Mouse (Mus musculus) liver, embryonic 12.5 days (tissue): ENCODE measurements around the gene Grid2. TPM values are rescaled to one million over a fixed set of nuclear protein-coding genes. Genes with fewer than 3 reads are reported as not detected.
"Not testable (repeated sequence)": the region's sequence is repeated elsewhere in the genome, so short reads cannot be mapped to it uniquely, and the experiment has no call there.

Experiments used
- ATAC-seq: fragments of 200-750 bp; cut with Nextera tagmentation; 2 replicates; pipeline ENCODE4 v1.8.0; 2017; ENCODE audit warnings: moderate number of reproducible peaks, mild to moderate bottlenecking, moderate library complexity
- H3K27ac ChIP-seq: fragments of 300-500 bp; sonication (generic); 2 replicates; pipeline ENCODE4 v1.5.1; 2016; ENCODE audit warnings: mild to moderate bottlenecking
- H3K27me3 ChIP-seq: fragments of 300-500 bp; sonication (generic); replicated peaks from 2 replicates; pipeline ENCODE4 v1.6.1; 2016; ENCODE audit warnings: mild to moderate bottlenecking, moderate library complexity
- H3K36me3 ChIP-seq: fragments of 300-500 bp; sonication (generic); 2 replicates; pipeline ENCODE4 v1.6.1; 2016; ENCODE audit warnings: mild to moderate bottlenecking, moderate library complexity
- H3K4me1 ChIP-seq: fragments of 300-500 bp; sonication (generic); 2 replicates; pipeline ENCODE4 v1.6.1; 2016
- H3K4me2 ChIP-seq: fragments of 300-500 bp; sonication (generic); 2 replicates; pipeline ENCODE4 v1.6.1; 2016; ENCODE audit warnings: mild to moderate bottlenecking, moderate library complexity
- H3K4me3 ChIP-seq: fragments of 300-500 bp; sonication (generic); 2 replicates; pipeline ENCODE4 v1.5.1; 2016; ENCODE audit warnings: mild to moderate bottlenecking, moderate library complexity
- H3K9ac ChIP-seq: fragments of 300-500 bp; sonication (generic); 2 replicates; pipeline ENCODE4 v1.6.1; 2016; ENCODE audit warnings: mild to moderate bottlenecking, moderate library complexity
- H3K9me3 ChIP-seq: fragments of 300-500 bp; sonication (generic); replicated peaks from 2 replicates; pipeline ENCODE4 v1.6.1; 2016; ENCODE audit warnings: mild to moderate bottlenecking, moderate library complexity
- WGBS: fragments of 180-500 bp; shearing (Covaris S2); methylation state at CpG from one replicate; pipeline ENCODE4 v1.1.7; 2016; ENCODE audit not compliant: insufficient replicate concordance; 5-methylcytosine and 5-hydroxymethylcytosine counted together
- polyA plus RNA-seq: library from polyadenylated mRNA; unstranded; fragments of >200 nt; fragmentation: Nextera tagmentation; extraction: Ambion mirVana; gene quantifications from 2 replicates; pipeline ENCODE4 v1.2.1, GENCODE M21; 2016

Gene Grid2
- polyA plus RNA-seq, 1 experiment from 2014 or later: not detected

DNA sequence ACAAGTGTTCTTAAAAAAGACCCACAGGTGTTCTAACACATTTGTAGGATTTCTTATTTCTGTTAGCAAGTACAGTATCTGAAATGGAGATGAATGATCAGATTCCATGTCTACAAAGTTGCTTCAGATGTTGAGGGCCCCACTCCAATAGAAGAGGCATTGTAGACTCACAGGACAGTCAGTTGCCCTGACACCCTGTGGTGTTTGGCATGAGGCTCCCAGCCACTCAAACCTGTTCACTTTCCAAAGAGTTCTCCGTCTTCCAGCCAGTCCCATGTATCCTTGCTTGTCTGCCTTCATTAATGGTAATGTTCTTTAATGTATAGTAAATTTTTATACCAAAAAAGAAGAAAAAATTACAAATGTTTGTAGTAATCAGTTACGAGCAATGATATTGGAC is 177.1 kb downstream of the Grid2 start:
- no peak overlapping the region for H3K4me2 ChIP-seq
- H3K27ac ChIP-seq: no peak overlapping the region
- WGBS: 57% methylated on average over 2 of the region's 2 CpGs
- no peaks in the 10 kb centered on the region for H3K27me3 ChIP-seq
- H3K36me3 ChIP-seq: no peaks in the 10 kb centered on the region
- no peak for ATAC-seq
- no peaks in the 10 kb centered on the region for H3K9me3 ChIP-seq
- no peak overlapping the region for H3K9ac ChIP-seq
- no peaks in the 10 kb centered on the region for H3K4me1 ChIP-seq
- no peak overlapping the region for H3K4me3 ChIP-seq

DNA sequence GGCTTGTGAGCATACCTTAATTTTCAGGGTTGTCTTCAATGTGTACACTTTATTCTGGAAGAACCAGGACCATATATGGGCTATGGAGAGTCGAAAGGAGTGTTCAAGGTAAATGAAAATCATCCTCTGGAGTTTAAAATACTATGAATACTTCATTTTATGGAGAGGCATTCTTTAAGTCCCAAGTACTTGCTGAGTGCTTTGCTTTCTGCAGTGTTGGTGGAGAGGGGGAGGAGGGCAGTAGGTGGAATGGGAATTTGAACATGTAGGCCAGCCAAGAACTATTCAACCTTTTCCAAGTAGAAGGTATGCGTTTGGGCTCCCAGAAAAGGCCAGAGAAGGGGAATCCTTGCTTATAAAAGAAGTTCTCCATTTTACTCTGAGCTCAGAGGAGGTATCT is 192.5 kb downstream of the Grid2 start:
- no peak for ATAC-seq
- 64% methylated on average over 2 of the region's 2 CpGs for WGBS
- Histone ChIP-seq H3K27ac (no peak overlapping the region), H3K4me2 (no peak overlapping the region), H3K9ac (no peak overlapping the region), H3K4me1 (no peaks in the 10 kb centered on the region), H3K4me3 (no peak overlapping the region), H3K36me3 (no peaks in the 10 kb centered on the region), H3K9me3 (no peaks in the 10 kb centered on the region), H3K27me3 (no peaks in the 10 kb centered on the region)

DNA sequence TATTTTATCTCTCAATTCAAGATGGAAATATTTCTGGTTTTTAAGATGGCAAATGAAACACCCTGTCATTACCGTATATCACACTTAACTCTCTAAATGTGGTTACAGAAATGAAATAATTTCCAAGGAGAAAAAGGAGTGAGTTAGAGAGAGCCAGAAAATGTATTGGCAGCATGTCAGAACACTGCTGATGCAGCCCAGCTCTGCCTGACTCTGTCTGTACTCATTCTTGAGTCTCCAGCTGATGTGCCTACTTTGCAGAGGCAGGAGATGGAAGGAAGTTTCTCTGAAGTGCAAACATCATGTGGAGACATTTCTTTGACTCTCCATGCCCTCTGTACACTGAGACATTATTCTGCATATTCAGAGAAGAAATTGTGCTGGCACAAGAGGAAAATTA is 226.5 kb downstream of the Grid2 start:
- H3K36me3 ChIP-seq: no peaks in the 10 kb centered on the region
- no peaks in the 10 kb centered on the region for H3K27me3 ChIP-seq
- no peak overlapping the region for H3K27ac ChIP-seq
- H3K4me3 ChIP-seq: no peak overlapping the region
- H3K4me1 ChIP-seq: no peaks in the 10 kb centered on the region
- H3K4me2 ChIP-seq: no peak overlapping the region
- 74% methylated on average over 1 of the region's 1 CpGs for WGBS
- H3K9me3 ChIP-seq: no peaks in the 10 kb centered on the region
- no peak overlapping the region for H3K9ac ChIP-seq
- ATAC-seq: no peak

DNA sequence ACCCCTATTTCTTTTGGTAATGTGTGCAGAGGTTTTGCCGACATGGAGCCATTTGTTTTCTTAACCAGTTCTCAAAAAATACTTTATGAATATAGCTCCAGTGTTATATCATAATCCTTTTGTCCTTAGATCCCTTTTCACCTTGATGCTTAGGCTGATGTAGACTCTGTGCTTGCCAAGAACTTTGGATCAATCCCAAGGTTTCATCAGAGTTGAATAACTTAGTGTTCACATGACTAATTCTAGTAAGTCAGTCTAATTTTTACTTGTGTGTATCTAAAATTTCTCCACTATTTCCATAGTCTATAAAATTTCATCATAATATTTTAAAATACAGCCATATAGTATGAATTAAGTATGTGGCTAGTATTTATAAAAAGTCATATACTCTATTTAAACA is 259.3 kb downstream of the Grid2 start:
- Histone ChIP-seq H3K4me3 (no peak overlapping the region), H3K27me3 (no peaks in the 10 kb centered on the region), H3K36me3 (no peaks in the 10 kb centered on the region), H3K4me2 (no peak overlapping the region), H3K27ac (no peak overlapping the region), H3K4me1 (no peaks in the 10 kb centered on the region), H3K9me3 (no peaks in the 10 kb centered on the region), H3K9ac (no peak overlapping the region)
- WGBS: 69% methylated on average over 1 of the region's 1 CpGs
- ATAC-seq: no peak

DNA sequence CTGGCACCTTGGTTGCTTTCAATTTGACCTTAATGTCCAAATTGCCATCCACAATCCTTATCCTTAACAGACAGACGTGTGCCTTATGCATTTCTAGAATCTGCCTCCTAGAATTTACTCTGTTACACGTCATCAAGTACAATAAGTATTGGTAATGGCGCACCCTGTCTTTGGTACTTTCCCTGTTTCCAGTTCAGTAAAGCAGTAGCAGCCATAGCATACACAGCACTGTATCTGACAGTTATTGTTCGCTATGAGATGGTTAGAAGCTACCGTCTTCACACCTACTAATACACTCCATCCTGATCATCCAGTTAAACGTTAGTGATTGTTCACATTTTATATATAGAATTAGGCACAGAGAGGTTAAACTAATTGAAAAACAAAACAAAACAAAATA is 260.3 kb downstream of the Grid2 start:
- H3K27me3 ChIP-seq: no peaks in the 10 kb centered on the region
- no peak for ATAC-seq
- no peak overlapping the region for H3K27ac ChIP-seq
- H3K4me3 ChIP-seq: no peak overlapping the region
- no peak overlapping the region for H3K4me2 ChIP-seq
- 65% methylated on average over 6 of the region's 6 CpGs for WGBS
- H3K9ac ChIP-seq: no peak overlapping the region
- H3K4me1 ChIP-seq: no peaks in the 10 kb centered on the region
- no peaks in the 10 kb centered on the region for H3K9me3 ChIP-seq
- H3K36me3 ChIP-seq: no peaks in the 10 kb centered on the region

DNA sequence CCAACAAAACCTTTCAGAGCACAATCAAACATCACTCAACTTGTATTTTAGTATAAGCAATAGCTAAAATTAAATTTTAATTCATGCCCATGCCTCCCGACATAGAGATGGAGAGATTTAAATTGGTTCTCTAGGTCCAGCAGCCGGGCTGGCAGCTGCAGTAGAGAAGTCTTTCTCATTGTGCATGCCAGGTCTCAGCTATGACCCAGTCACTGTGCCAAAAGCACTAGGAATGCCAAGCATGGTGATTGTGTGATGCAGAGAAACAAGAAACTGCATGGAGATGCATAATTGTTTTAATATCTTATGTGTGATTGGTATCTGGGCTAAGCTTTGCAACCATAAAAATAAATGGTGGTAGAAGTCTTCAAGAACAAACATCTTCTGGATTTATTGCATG is 276.1 kb downstream of the Grid2 start:
- 59% methylated on average over 2 of the region's 2 CpGs for WGBS
- no peak for ATAC-seq
- no peaks in the 10 kb centered on the region for H3K9me3 ChIP-seq

DNA sequence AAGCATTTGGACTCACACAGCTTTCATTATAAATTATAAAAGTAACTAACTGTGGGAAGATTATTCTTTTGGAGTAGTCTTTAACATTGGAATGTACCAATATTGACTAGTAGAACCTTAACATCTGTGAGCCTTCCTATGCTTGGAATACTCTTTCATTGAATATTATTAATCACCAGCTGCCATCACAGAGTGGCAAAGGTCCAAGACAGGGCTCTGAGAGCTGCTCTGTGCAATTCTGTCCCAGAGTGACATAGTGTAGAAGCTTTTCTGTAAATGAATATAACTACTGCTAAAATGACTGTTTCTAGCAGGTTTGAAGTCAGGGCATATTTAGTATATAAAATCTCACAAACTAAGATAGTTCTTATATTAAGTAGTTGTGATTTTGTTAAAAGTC is 277.2 kb downstream of the Grid2 start:
- Histone ChIP-seq H3K4me2 (no peak overlapping the region), H3K4me3 (no peak overlapping the region), H3K36me3 (no peaks in the 10 kb centered on the region), H3K27ac (no peak overlapping the region), H3K27me3 (no peaks in the 10 kb centered on the region), H3K9ac (no peak overlapping the region), H3K9me3 (no peaks in the 10 kb centered on the region), H3K4me1 (no peaks in the 10 kb centered on the region)
- ATAC-seq: no peak

More for the DNA sequence above, 276.1 kb downstream of the Grid2 start:
- Histone ChIP-seq H3K4me3 (no peak overlapping the region), H3K4me1 (no peaks in the 10 kb centered on the region), H3K36me3 (no peaks in the 10 kb centered on the region), H3K27me3 (no peaks in the 10 kb centered on the region), H3K9ac (no peak overlapping the region), H3K27ac (no peak overlapping the region), H3K4me2 (no peak overlapping the region)

DNA sequence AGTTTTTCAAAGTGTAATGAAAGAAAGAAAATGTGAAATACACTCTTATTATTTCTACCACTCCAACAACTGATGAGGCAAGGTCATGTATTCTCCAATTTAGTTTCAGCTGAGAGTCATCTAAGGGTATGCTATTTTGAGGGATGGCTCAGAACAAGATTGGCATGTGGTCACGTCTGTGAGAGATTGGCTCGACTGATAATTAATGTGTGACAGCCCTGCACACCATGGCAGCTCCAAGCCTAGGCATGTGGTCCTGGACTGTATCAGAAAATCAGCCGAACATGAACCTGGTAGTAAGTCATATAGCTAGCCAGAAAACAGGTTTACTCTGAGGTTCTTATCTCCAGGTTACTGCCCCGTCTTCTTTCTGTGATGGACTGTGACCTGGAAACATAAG is 292.1 kb downstream of the Grid2 start:
- 50% methylated on average over 4 of the region's 4 CpGs for WGBS
- no peaks in the 10 kb centered on the region for H3K36me3 ChIP-seq
- no peaks in the 10 kb centered on the region for H3K27me3 ChIP-seq
- H3K9me3 ChIP-seq: no peaks in the 10 kb centered on the region
- H3K27ac ChIP-seq: no peak overlapping the region
- no peak for ATAC-seq
- H3K4me1 ChIP-seq: no peaks in the 10 kb centered on the region
- no peak overlapping the region for H3K4me3 ChIP-seq
- H3K9ac ChIP-seq: no peak overlapping the region
- no peak overlapping the region for H3K4me2 ChIP-seq

DNA sequence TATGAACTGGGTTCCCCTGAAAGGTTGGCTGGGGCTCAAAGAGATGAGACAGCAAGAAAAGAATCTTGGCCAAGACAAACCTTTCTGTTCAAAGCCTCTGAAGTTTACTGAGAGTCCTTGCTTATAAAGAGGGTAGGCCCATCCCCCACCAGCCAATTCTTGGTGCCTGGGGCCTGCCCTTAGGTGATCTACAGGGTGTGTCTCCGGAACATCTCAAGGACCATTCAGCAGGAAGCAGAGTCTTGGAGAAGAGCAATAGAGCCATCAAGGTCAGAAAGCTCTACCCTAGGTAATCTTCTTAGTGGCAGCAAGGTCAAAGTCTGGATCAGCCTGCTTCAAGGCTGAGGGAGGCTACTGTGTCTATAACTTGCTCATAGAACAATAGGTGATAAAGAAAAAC is 313.1 kb downstream of the Grid2 start:
- H3K4me1 ChIP-seq, ATAC-seq, H3K4me3 ChIP-seq, H3K9ac ChIP-seq, H3K36me3 ChIP-seq, H3K4me2 ChIP-seq, H3K27ac ChIP-seq, H3K9me3 ChIP-seq, H3K27me3 ChIP-seq: not testable (repeated sequence)
- WGBS: 79% methylated on average over 1 of the region's 1 CpGs

DNA sequence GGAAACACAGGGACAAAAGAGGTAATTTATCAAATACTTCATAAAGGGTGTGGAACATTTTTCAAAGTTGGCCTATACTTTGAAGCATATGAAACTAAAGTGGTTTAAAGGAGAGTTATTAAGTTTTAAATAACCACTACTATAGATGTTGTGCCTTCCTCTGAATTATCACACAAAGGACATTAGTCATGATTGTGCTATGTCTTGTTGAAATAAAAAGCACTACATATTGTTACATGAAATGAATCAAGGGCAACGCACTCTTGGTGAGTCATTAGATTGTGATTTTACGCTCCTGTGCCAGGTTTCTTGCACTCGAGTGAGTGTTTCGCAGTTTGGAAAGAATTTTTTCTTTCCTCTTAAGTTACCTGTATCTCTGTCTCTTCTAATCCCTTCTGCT is 335.0 kb downstream of the Grid2 start:
- no peak for ATAC-seq
- H3K4me2 ChIP-seq: no peak overlapping the region
- no peak overlapping the region for H3K4me3 ChIP-seq
- no peak overlapping the region for H3K27ac ChIP-seq
- H3K36me3 ChIP-seq: no peaks in the 10 kb centered on the region
- WGBS: 86% methylated on average over 4 of the region's 4 CpGs
- H3K27me3 ChIP-seq: no peaks in the 10 kb centered on the region
- H3K4me1 ChIP-seq: no peaks in the 10 kb centered on the region
- H3K9me3 ChIP-seq: no peaks in the 10 kb centered on the region; the same call in 1 of the 2 replicates
- no peak overlapping the region for H3K9ac ChIP-seq

DNA sequence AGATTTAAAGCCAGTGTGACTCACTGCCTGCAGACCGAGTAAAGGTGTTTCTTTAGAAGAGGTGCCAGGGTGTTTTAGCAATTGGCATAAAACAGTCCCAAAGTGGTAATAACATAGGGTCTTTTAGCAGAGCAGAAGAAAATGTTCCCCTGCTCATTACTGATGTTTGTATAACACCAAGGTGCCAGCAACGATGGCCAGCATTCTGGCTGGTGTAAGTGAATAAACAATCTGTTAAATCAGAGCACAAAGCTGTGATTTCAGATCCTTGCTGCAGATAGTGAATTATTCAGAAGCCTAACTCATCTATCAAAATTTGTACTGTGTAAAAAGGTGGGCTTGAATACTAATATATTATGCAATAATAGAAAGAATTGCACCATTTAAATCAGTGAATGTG is 353.9 kb downstream of the Grid2 start:
- no peak overlapping the region for H3K27ac ChIP-seq
- no peaks in the 10 kb centered on the region for H3K27me3 ChIP-seq
- H3K4me2 ChIP-seq: no peak overlapping the region
- H3K36me3 ChIP-seq: no peaks in the 10 kb centered on the region
- no peaks in the 10 kb centered on the region for H3K9me3 ChIP-seq
- no peak for ATAC-seq
- WGBS: 57% methylated on average over 2 of the region's 2 CpGs
- no peaks in the 10 kb centered on the region for H3K4me1 ChIP-seq
- H3K9ac ChIP-seq: no peak overlapping the region
- no peak overlapping the region for H3K4me3 ChIP-seq

DNA sequence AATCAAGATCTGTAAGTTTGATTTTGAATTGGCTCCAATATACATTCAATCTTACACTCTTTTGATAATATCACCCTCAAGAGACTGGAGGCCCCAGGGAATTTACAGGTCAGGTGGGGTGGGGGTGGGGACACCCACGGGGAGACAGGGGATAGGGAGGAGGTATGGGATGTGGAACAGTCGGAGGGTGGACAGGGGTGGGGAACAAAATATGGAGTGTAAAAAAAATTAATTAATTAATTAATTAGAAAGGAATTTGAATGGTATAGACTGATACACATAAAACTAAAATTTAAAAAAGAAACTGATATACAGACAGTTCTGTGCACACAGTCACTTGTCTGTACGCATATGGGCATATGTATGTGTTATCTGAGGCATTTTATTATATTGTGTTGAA is 380.3 kb downstream of the Grid2 start:
- no peak overlapping the region for H3K4me3 ChIP-seq
- H3K4me2 ChIP-seq: no peak overlapping the region
- no peaks in the 10 kb centered on the region for H3K9me3 ChIP-seq
- WGBS: 49% methylated on average over 3 of the region's 3 CpGs
- no peak for ATAC-seq
- H3K27me3 ChIP-seq: no peaks in the 10 kb centered on the region
- no peak overlapping the region for H3K27ac ChIP-seq
- H3K36me3 ChIP-seq: no peaks in the 10 kb centered on the region
- no peaks in the 10 kb centered on the region for H3K4me1 ChIP-seq
- H3K9ac ChIP-seq: no peak overlapping the region

DNA sequence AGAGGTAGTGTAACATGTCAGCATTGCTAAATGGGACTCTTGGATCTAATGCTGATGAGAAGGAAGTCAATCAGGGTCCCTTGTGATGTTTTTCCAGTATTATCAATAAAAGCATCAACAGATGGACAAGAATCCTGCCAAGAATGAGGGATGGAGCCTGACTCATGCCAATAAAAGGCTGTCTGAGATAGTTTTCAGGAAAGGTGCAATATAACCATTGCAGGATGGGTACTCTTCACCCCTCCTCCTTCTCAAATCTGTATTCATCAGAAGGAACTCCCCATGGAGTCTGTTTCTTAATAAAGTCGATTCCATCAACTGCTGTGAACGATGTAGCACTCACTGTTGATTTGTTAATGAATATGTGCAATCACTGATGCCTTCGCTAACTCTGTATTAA is 403.7 kb downstream of the Grid2 start:
- Histone ChIP-seq H3K27ac (no peak overlapping the region), H3K27me3 (no peaks in the 10 kb centered on the region), H3K4me3 (no peak overlapping the region), H3K4me1 (no peaks in the 10 kb centered on the region), H3K4me2 (no peak overlapping the region), H3K9ac (no peak overlapping the region), H3K36me3 (no peaks in the 10 kb centered on the region), H3K9me3 (no peaks in the 10 kb centered on the region)
- ATAC-seq: no peak
- 58% methylated on average over 3 of the region's 3 CpGs for WGBS
